Mouse (Mus musculus): ENCODE data around the gene Arhgap45. TPM values are rescaled to one million over a fixed set of nuclear protein-coding genes. Genes with fewer than 3 reads are reported as not detected.
A peak's percentile ranks its signal among the peaks of the same experiment; 100 is the strongest.

Gene Arhgap45
- polyA plus RNA-seq, 1 experiment, result 0.53 TPM

- peak overlapping the region; percentile 53 for H3ac ChIP-seq (ENCODE audit: control insufficient read depth, insufficient read length)
- peaks cover 20% of the 10 kb centered on the region for H3K79me2 ChIP-seq (ENCODE audit: control insufficient read depth, insufficient read depth)
- H3K4me2 ChIP-seq (ENCODE audit: low read depth), result peak overlapping the region; percentile 86
- TF ChIP-seq E2F4 (IDR thresholded peaks at IDR 0.05; ENCODE audit: insufficient read depth) (no peak), MAX (IDR thresholded peaks at IDR 0.05; ENCODE audit: low read depth) (no peak), CEBPB (IDR thresholded peaks at IDR 0.05; ENCODE audit: insufficient read depth, poor library complexity, severe bottlenecking) (no peak), MYOG (IDR thresholded peaks at IDR 0.05; ENCODE audit: control insufficient read depth in 1 of 3, insufficient read depth in 1 of 3, insufficient read length in 2 of 3, low read depth in 2 of 3) (no peak), MYOD1 (IDR thresholded peaks at IDR 0.05; ENCODE audit: control insufficient read depth in 1 of 3, insufficient read length in 2 of 3, low read depth in 2 of 3) (no peak), REST (IDR thresholded peaks at IDR 0.05; ENCODE audit: insufficient read depth, insufficient read length) (no peak), USF1 (IDR thresholded peaks at IDR 0.05; ENCODE audit: low read depth) (no peak), SRF (IDR thresholded peaks at IDR 0.05; ENCODE audit: control insufficient read depth, insufficient read length, low read depth) (no peak), POLR2A (IDR thresholded peaks at IDR 0.05; ENCODE audit: insufficient read length, low read depth) (no peak), TCF12 (IDR thresholded peaks at IDR 0.05; ENCODE audit: insufficient read depth, poor library complexity, severe bottlenecking) (no peak), POLR2AphosphoS2 (IDR thresholded peaks at IDR 0.05; ENCODE audit: insufficient read length, low read depth) (no peak), TCF3 (IDR thresholded peaks at IDR 0.05; ENCODE audit: insufficient read length, low read depth) (no peak)
- peak overlapping the region; percentile 74 for H3K4me3 ChIP-seq
- H3K27me3 ChIP-seq (ENCODE audit: control insufficient read depth, insufficient read depth, insufficient read length), result no peaks in the 10 kb centered on the region
- H3K36me3 ChIP-seq (ENCODE audit: control insufficient read depth, insufficient read depth), result peaks cover 3% of the 10 kb centered on the region
Observed at GRCm38 (mm10) chr10:79989272-79989786, 27.1 kb upstream of the Arhgap45 start.

- peaks cover 7% of the 10 kb centered on the region for H3K36me3 ChIP-seq (ENCODE audit: control insufficient read depth, insufficient read depth)
- H3K27me3 ChIP-seq (ENCODE audit: control insufficient read depth, insufficient read depth, insufficient read length), result no peaks in the 10 kb centered on the region
- H3K79me2 ChIP-seq (ENCODE audit: control insufficient read depth, insufficient read depth), result peaks cover 20% of the 10 kb centered on the region
- peak overlapping the region; percentile 86 for H3K4me2 ChIP-seq (ENCODE audit: low read depth)
- TF ChIP-seq TCF3 (IDR thresholded peaks at IDR 0.05; ENCODE audit: insufficient read length, low read depth), result peak; percentile 80
- TF ChIP-seq MAX (IDR thresholded peaks at IDR 0.05; ENCODE audit: low read depth), result no peak
- peak; percentile 24 for TF ChIP-seq SRF (IDR thresholded peaks at IDR 0.05; ENCODE audit: control insufficient read depth, insufficient read length, low read depth)
- TF ChIP-seq POLR2AphosphoS2 (IDR thresholded peaks at IDR 0.05; ENCODE audit: insufficient read length, low read depth), result peak; percentile 43
- no peak for TF ChIP-seq CEBPB (IDR thresholded peaks at IDR 0.05; ENCODE audit: insufficient read depth, poor library complexity, severe bottlenecking)
- peak; percentile 34 for TF ChIP-seq POLR2A (IDR thresholded peaks at IDR 0.05; ENCODE audit: insufficient read length, low read depth)
- TF ChIP-seq MYOD1 (IDR thresholded peaks at IDR 0.05; ENCODE audit: control insufficient read depth in 1 of 3, insufficient read length in 2 of 3, low read depth in 2 of 3), result peak in 2 of 3 experiments; percentile 60 to 88
- peak; percentile 42 to 93 (median 85) for TF ChIP-seq MYOG (IDR thresholded peaks at IDR 0.05; ENCODE audit: control insufficient read depth in 1 of 3, insufficient read depth in 1 of 3, insufficient read length in 2 of 3, low read depth in 2 of 3)
- peak; percentile 16 for TF ChIP-seq TCF12 (IDR thresholded peaks at IDR 0.05; ENCODE audit: insufficient read depth, poor library complexity, severe bottlenecking)
- peak overlapping the region; percentile 53 for H3ac ChIP-seq (ENCODE audit: control insufficient read depth, insufficient read length)
- peak overlapping the region; percentile 74 for H3K4me3 ChIP-seq
Observed at GRCm38 (mm10) chr10:79989870-79990269, 26.6 kb upstream of the Arhgap45 start.

GRCm38 (mm10) chr10:79991099-79991498 lies 25.4 kb upstream of the Arhgap45 start:
- Histone ChIP-seq H3K79me2 (ENCODE audit: control insufficient read depth, insufficient read depth) (peaks cover 20% of the 10 kb centered on the region), H3K4me3 (no peak overlapping the region), H3K27me3 (ENCODE audit: control insufficient read depth, insufficient read depth, insufficient read length) (no peaks in the 10 kb centered on the region), H3K36me3 (ENCODE audit: control insufficient read depth, insufficient read depth) (peaks cover 9% of the 10 kb centered on the region), H3ac (ENCODE audit: control insufficient read depth, insufficient read length) (no peak overlapping the region), H3K4me2 (ENCODE audit: low read depth) (no peak overlapping the region)
- TF ChIP-seq MYOG (IDR thresholded peaks at IDR 0.05; ENCODE audit: control insufficient read depth in 1 of 3, insufficient read depth in 1 of 3, insufficient read length in 2 of 3, low read depth in 2 of 3), result no peak
- no peak for TF ChIP-seq MAX (IDR thresholded peaks at IDR 0.05; ENCODE audit: low read depth)
- no peak for TF ChIP-seq MYOD1 (IDR thresholded peaks at IDR 0.05; ENCODE audit: control insufficient read depth in 1 of 3, insufficient read length in 2 of 3, low read depth in 2 of 3)
- no peak for TF ChIP-seq TCF3 (IDR thresholded peaks at IDR 0.05; ENCODE audit: insufficient read length, low read depth)
- TF ChIP-seq POLR2AphosphoS2 (IDR thresholded peaks at IDR 0.05; ENCODE audit: insufficient read length, low read depth), result no peak
- TF ChIP-seq USF1 (IDR thresholded peaks at IDR 0.05; ENCODE audit: low read depth), result no peak
- no peak for TF ChIP-seq TCF12 (IDR thresholded peaks at IDR 0.05; ENCODE audit: insufficient read depth, poor library complexity, severe bottlenecking)
- TF ChIP-seq E2F4 (IDR thresholded peaks at IDR 0.05; ENCODE audit: insufficient read depth), result no peak
- TF ChIP-seq SRF (IDR thresholded peaks at IDR 0.05; ENCODE audit: control insufficient read depth, insufficient read length, low read depth), result no peak
- no peak for TF ChIP-seq REST (IDR thresholded peaks at IDR 0.05; ENCODE audit: insufficient read depth, insufficient read length)
- no peak for TF ChIP-seq CEBPB (IDR thresholded peaks at IDR 0.05; ENCODE audit: insufficient read depth, poor library complexity, severe bottlenecking)
- no peak for TF ChIP-seq POLR2A (IDR thresholded peaks at IDR 0.05; ENCODE audit: insufficient read length, low read depth)

GRCm38 (mm10) chr10:79991548-79991947 lies 24.9 kb upstream of the Arhgap45 start:
- Histone ChIP-seq H3K36me3 (ENCODE audit: control insufficient read depth, insufficient read depth) (peaks cover 9% of the 10 kb centered on the region), H3ac (ENCODE audit: control insufficient read depth, insufficient read length) (no peak overlapping the region), H3K79me2 (ENCODE audit: control insufficient read depth, insufficient read depth) (peaks cover 20% of the 10 kb centered on the region), H3K4me3 (no peak overlapping the region), H3K27me3 (ENCODE audit: control insufficient read depth, insufficient read depth, insufficient read length) (no peaks in the 10 kb centered on the region), H3K4me2 (ENCODE audit: low read depth) (no peak overlapping the region)
- no peak for TF ChIP-seq MYOG (IDR thresholded peaks at IDR 0.05; ENCODE audit: control insufficient read depth in 1 of 3, insufficient read depth in 1 of 3, insufficient read length in 2 of 3, low read depth in 2 of 3)
- TF ChIP-seq POLR2AphosphoS2 (IDR thresholded peaks at IDR 0.05; ENCODE audit: insufficient read length, low read depth), result no peak
- no peak for TF ChIP-seq E2F4 (IDR thresholded peaks at IDR 0.05; ENCODE audit: insufficient read depth)
- TF ChIP-seq TCF12 (IDR thresholded peaks at IDR 0.05; ENCODE audit: insufficient read depth, poor library complexity, severe bottlenecking), result no peak
- TF ChIP-seq SRF (IDR thresholded peaks at IDR 0.05; ENCODE audit: control insufficient read depth, insufficient read length, low read depth), result no peak
- TF ChIP-seq MYOD1 (IDR thresholded peaks at IDR 0.05; ENCODE audit: control insufficient read depth in 1 of 3, insufficient read length in 2 of 3, low read depth in 2 of 3), result no peak
- no peak for TF ChIP-seq TCF3 (IDR thresholded peaks at IDR 0.05; ENCODE audit: insufficient read length, low read depth)
- TF ChIP-seq USF1 (IDR thresholded peaks at IDR 0.05; ENCODE audit: low read depth), result no peak
- TF ChIP-seq POLR2A (IDR thresholded peaks at IDR 0.05; ENCODE audit: insufficient read length, low read depth), result no peak
- TF ChIP-seq MAX (IDR thresholded peaks at IDR 0.05; ENCODE audit: low read depth), result no peak
- TF ChIP-seq CEBPB (IDR thresholded peaks at IDR 0.05; ENCODE audit: insufficient read depth, poor library complexity, severe bottlenecking), result no peak
- no peak for TF ChIP-seq REST (IDR thresholded peaks at IDR 0.05; ENCODE audit: insufficient read depth, insufficient read length)

Measured in myocyte (in vitro differentiated cells).